Mouse (Mus musculus) C2C12 (cell line): ENCODE results near the gene 4930469K13Rik.

Experiments used
- CEBPB ChIP-seq: IDR thresholded peaks from one replicate; pipeline ENCODE4 v1.6.1; 2011; ENCODE audit warnings: low read depth, mild to moderate bottlenecking, control low read depth, moderate library complexity
- CTCF ChIP-seq: IDR thresholded peaks from one replicate; pipeline ENCODE4 v1.5.1; 2011; ENCODE audit not compliant: control insufficient read depth, insufficient read depth, insufficient read length
- MAX ChIP-seq: IDR thresholded peaks from one replicate; pipeline ENCODE4 v1.6.1; 2011; ENCODE audit warnings: mild to moderate bottlenecking, control low read depth
- MYOD1 ChIP-seq: IDR thresholded peaks from one replicate; pipeline ENCODE4 v1.6.1; 2011; ENCODE audit warnings: low read depth; ENCODE audit not compliant: control insufficient read depth, insufficient read length
- MYOG ChIP-seq: IDR thresholded peaks from one replicate; pipeline ENCODE4 v1.6.1; 2011; ENCODE audit not compliant: control insufficient read depth, insufficient read length; ENCODE audit errors: extremely low read depth
- USF1 ChIP-seq: IDR thresholded peaks from one replicate; pipeline ENCODE4 v1.6.1; 2011; ENCODE audit warnings: low read depth, mild to moderate bottlenecking, control low read depth, moderate library complexity

GRCm38 (mm10) chr11:33926551-33926950 is 171.8 kb downstream of the 4930469K13Rik start:
- TF ChIP-seq CTCF (no peak), MYOG (no peak), USF1 (no peak), MYOD1 (no peak), MAX (no peak), CEBPB (no peak)
